Comparison of ENCODE assay signal across 14 mouse cellular contexts in the genomic region with DNA sequence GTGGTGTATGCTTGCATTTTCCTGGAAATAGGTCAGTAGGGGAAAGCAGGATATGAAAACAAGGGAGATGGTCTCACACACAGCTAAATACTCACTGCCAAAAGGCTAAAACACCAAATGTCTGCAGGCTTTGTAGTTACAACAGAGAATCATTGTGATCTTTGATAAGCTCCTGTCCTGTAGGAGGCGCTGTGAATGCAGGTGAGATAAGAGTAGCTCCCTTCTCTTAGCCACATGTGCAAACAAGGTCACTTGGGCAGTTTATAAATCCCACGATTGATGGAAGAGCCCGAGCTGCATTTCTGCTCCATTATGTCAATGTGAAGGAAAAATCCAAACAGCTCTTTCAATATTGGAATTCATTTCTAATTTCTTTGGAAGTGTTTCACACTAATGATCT.
DNase-seq lines count a peak whose midpoint lies in the region; ATAC-seq and TF ChIP-seq lines count a peak whose summit lies in the region.
"Had no signal": no experiment of that assay in that cellular context is flagged by ENCODE, and none has a peak within 500 bp of the region (broad histone marks: within the 10 kb centered on the region; RNA-seq: fewer than 3 reads in every experiment).

No protein-coding gene starts in this region.

- intact Hi-C loops in heart, adult 2 months (cut with DNase I): no loop called here

- no peak for DNase-seq in heart, adult 2 months
- no peak for DNase-seq in heart, adult 18-20 months
- no peak for DNase-seq in lung, postnatal 0 days (ENCODE audit: low spot score)
- DNase-seq in lung, postnatal 10 days: no peak
- DNase-seq in ES-E14 (ENCODE audit: low read depth, low spot score): peak; percentile 49
- DNase-seq in embryonic facial prominence, embryonic 11.5 days (ENCODE audit: low spot score): peak; percentile 28
- no peak for DNase-seq in heart, adult 9 months (ENCODE audit: low spot score in 2 of 2)
- DNase-seq in Muller cell, postnatal 12 days (ENCODE audit: inconsistent ontology term): no peak
- DNase-seq: cerebellum, adult 9-11 months; spleen, adult 18-20 months had no signal

- no peak overlapping the region for H3K9ac ChIP-seq in heart, adult 2 months (ENCODE audit: low read depth, low read length)
- no peak overlapping the region for H3K9ac ChIP-seq in lung, postnatal 0 days (replicated peaks; ENCODE audit: low read depth)
- no peak overlapping the region for H3K9ac ChIP-seq in ES-E14 (ENCODE audit: insufficient read depth, low read depth, low read length, poor library complexity, severe bottlenecking)
- H3K9ac ChIP-seq in embryonic facial prominence, embryonic 11.5 days (replicated peaks; ENCODE audit: low read length): no peak overlapping the region
- H3K9ac ChIP-seq: heart, embryonic 13.5 days; hindbrain, embryonic 14.5 days; lung, embryonic 15.5 days had no signal

- TF ChIP-seq CTCF in heart, adult 2 months (IDR thresholded peaks at IDR 0.05): 0 out of 2 replicates have a peak, but pooled peaks have one; percentile 8
- peak; percentile 41 for TF ChIP-seq CTCF in lung, postnatal 0 days (IDR thresholded peaks at IDR 0.05)

- no peak for TF ChIP-seq EP300 in heart, adult 2 months (IDR thresholded peaks at IDR 0.05; ENCODE audit: insufficient read depth, low read depth, low read length)
- no peak for TF ChIP-seq EP300 in lung, postnatal 0 days (IDR thresholded peaks at IDR 0.05)

- H3K27me3 ChIP-seq in heart, adult 2 months (ENCODE audit: control insufficient read depth, insufficient read depth, low read length): no peaks in the 10 kb centered on the region
- no peaks in the 10 kb centered on the region for H3K27me3 ChIP-seq in lung, postnatal 0 days (replicated peaks; ENCODE audit: insufficient read depth, low read length)
- H3K27me3 ChIP-seq in embryonic facial prominence, embryonic 11.5 days (ENCODE audit: control insufficient read depth, insufficient read depth, low read length): no peaks in the 10 kb centered on the region
- H3K27me3 ChIP-seq: heart, embryonic 13.5 days; lung, embryonic 15.5 days had no signal

- in situ Hi-C loops in ES-E14 (cut with MboI; ENCODE audit: low sequenced_read_pairs in 2 of 2, unreplicated experiment in 2 of 2): no loop called here

- H3K4me1 ChIP-seq in heart, adult 2 months (ENCODE audit: control insufficient read depth, insufficient read depth, low read length): no peaks in the 10 kb centered on the region
- H3K4me1 ChIP-seq in lung, postnatal 0 days (ENCODE audit: insufficient read depth, low read depth, low read length): no peaks in the 10 kb centered on the region
- no peaks in the 10 kb centered on the region for H3K4me1 ChIP-seq in ES-E14 (ENCODE audit: control insufficient read depth in 2 of 2, insufficient read depth in 2 of 2, low read length in 2 of 2, poor library complexity in 1 of 2)
- no peaks in the 10 kb centered on the region for H3K4me1 ChIP-seq in embryonic facial prominence, embryonic 11.5 days (ENCODE audit: control insufficient read depth, insufficient read depth, low read length)
- H3K4me1 ChIP-seq: lung, embryonic 15.5 days had no signal

- H3K36me3 ChIP-seq in heart, adult 2 months (ENCODE audit: control insufficient read depth, insufficient read depth, low read length): no peaks in the 10 kb centered on the region
- H3K36me3 ChIP-seq in lung, postnatal 0 days (ENCODE audit: insufficient read depth, low read length): no peaks in the 10 kb centered on the region
- H3K36me3 ChIP-seq in ES-E14 (ENCODE audit: control insufficient read depth, insufficient read depth, low read length, poor library complexity, severe bottlenecking): no peaks in the 10 kb centered on the region
- no peaks in the 10 kb centered on the region for H3K36me3 ChIP-seq in embryonic facial prominence, embryonic 11.5 days (replicated peaks; ENCODE audit: control insufficient read depth, insufficient read depth, low read depth, low read length)
- H3K36me3 ChIP-seq: heart, embryonic 13.5 days; lung, embryonic 15.5 days had no signal

- WGBS in heart, adult 2 months: 32% methylated on average over 3 of the region's 3 CpGs
- 25% methylated on average over 3 of the region's 3 CpGs for WGBS in lung, postnatal 0 days
- 22% methylated on average over 3 of the region's 3 CpGs for WGBS in embryonic facial prominence, embryonic 11.5 days

- no peaks in the 10 kb centered on the region for H3K79me2 ChIP-seq in heart, adult 2 months (replicated peaks; ENCODE audit: control insufficient read depth, insufficient read depth, low read length)

- H3K4me3 ChIP-seq in heart, adult 2 months: no peak overlapping the region
- H3K4me3 ChIP-seq in lung, postnatal 0 days (ENCODE audit: low read depth, low read length): no peak overlapping the region
- no peak overlapping the region for H3K4me3 ChIP-seq in ES-E14 (ENCODE audit: insufficient read depth in 1 of 2, low read depth in 1 of 2, low read length in 2 of 2, poor library complexity in 1 of 2, severe bottlenecking in 1 of 2)
- H3K4me3 ChIP-seq in embryonic facial prominence, embryonic 11.5 days (ENCODE audit: low read depth, low read length): no peak overlapping the region
- H3K4me3 ChIP-seq: erythroblast, embryonic 14.5 days; heart, embryonic 13.5 days; lung, embryonic 15.5 days had no signal

- no peak overlapping the region for H3K4me2 ChIP-seq in lung, postnatal 0 days (replicated peaks; ENCODE audit: low read depth, low read length)
- no peak overlapping the region for H3K4me2 ChIP-seq in embryonic facial prominence, embryonic 11.5 days (ENCODE audit: low read depth, low read length)
- H3K4me2 ChIP-seq: heart, embryonic 13.5 days; hindbrain, embryonic 14.5 days; lung, embryonic 15.5 days had no signal

- no peak overlapping the region for H3K27ac ChIP-seq in heart, adult 2 months
- H3K27ac ChIP-seq in lung, postnatal 0 days (ENCODE audit: low read length): no peak overlapping the region
- no peak overlapping the region for H3K27ac ChIP-seq in ES-E14 (ENCODE audit: insufficient read depth, low read depth, low read length, poor library complexity, severe bottlenecking)
- H3K27ac ChIP-seq in embryonic facial prominence, embryonic 11.5 days (replicated peaks; ENCODE audit: low read depth, low read length): no peak overlapping the region
- H3K27ac ChIP-seq: heart, embryonic 13.5 days; hindbrain, embryonic 14.5 days; lung, embryonic 15.5 days had no signal

- no peak for TF ChIP-seq POLR2A in heart, adult 2 months (IDR thresholded peaks at IDR 0.05; ENCODE audit: insufficient read depth, low read depth, low read length)

- no peak for ATAC-seq in lung, postnatal 0 days
- no peak for ATAC-seq in embryonic facial prominence, embryonic 11.5 days (replicated peaks; ENCODE audit: insufficient number of reproducible peaks, low FRiP score, low TSS enrichment, low read depth)

- no peaks in the 10 kb centered on the region for H3K9me3 ChIP-seq in lung, postnatal 0 days (ENCODE audit: low read length)
- H3K9me3 ChIP-seq in ES-E14 (ENCODE audit: control insufficient read depth, insufficient read depth, low read depth, low read length): no peaks in the 10 kb centered on the region
- no peaks in the 10 kb centered on the region for H3K9me3 ChIP-seq in embryonic facial prominence, embryonic 11.5 days (replicated peaks; ENCODE audit: control insufficient read depth, low read length)
- H3K9me3 ChIP-seq: heart, embryonic 13.5 days; lung, embryonic 15.5 days had no signal

TF ChIP-seq in ES-E14, 5 proteins besides CTCF, POLR2A, EP300 and RAD21:
- TF ChIP-seq CHD2 (IDR thresholded peaks at IDR 0.05; ENCODE audit: low read depth, low read length): no peak
- no peak for TF ChIP-seq HCFC1 (IDR thresholded peaks at IDR 0.05; ENCODE audit: borderline replicate concordance, insufficient read depth, low read length)
- TF ChIP-seq MAFK (IDR thresholded peaks at IDR 0.05; ENCODE audit: insufficient read depth, low read depth, low read length): no peak
- TF ChIP-seq ZC3H11A (IDR thresholded peaks at IDR 0.05; ENCODE audit: borderline replicate concordance, low read depth, low read length): no peak
- no peak for TF ChIP-seq ZNF384 (IDR thresholded peaks at IDR 0.05; ENCODE audit: low read depth, low read length)

Comparison
In these comparisons a context has a peak if more than half of its experiments do, and no peak if none do; other contexts are left out.
1. DNase-seq: peak in ES-E14 (single experiment) and embryonic facial prominence, embryonic 11.5 days (single experiment); none in heart, adult 2 months (0 of 2), heart, adult 18-20 months (0 of 2), lung, postnatal 0 days (single experiment), lung, postnatal 10 days (single experiment), heart, adult 9 months (0 of 2) and Muller cell, postnatal 12 days (single experiment).